Mouse (Mus musculus) bone marrow macrophage, adult 2 months (primary cell): ENCODE data around the gene Nemp2. TPM values are rescaled to one million over a fixed set of nuclear protein-coding genes. Genes with fewer than 3 reads are reported as not detected.
A peak's percentile ranks its signal among the peaks of the same experiment; 100 is the strongest.

ENCODE experiments used
- H3K27ac ChIP-seq: 2 replicates; pipeline ENCODE4 v1.5.1; 2012; ENCODE audit warnings: low read depth, low read length; ENCODE audit not compliant: insufficient read depth
- H3K4me1 ChIP-seq: 2 replicates; pipeline ENCODE4 v1.6.1; 2012; ENCODE audit warnings: low read length; ENCODE audit not compliant: control insufficient read depth, insufficient read depth
- H3K4me3 ChIP-seq: 2 replicates; pipeline ENCODE4 v1.5.1; 2012; ENCODE audit warnings: mild to moderate bottlenecking, low read length, moderate library complexity; ENCODE audit not compliant: insufficient read depth
- CTCF ChIP-seq: IDR thresholded peaks from 2 replicates; pipeline ENCODE4 v1.5.1; 2012; ENCODE audit warnings: low read depth, mild to moderate bottlenecking, low read length, moderate library complexity
- POLR2A ChIP-seq: IDR thresholded peaks from 2 replicates; pipeline ENCODE4 v1.6.1; 2012; ENCODE audit warnings: mild to moderate bottlenecking, low read depth, low read length, borderline replicate concordance
- polyA plus RNA-seq: library from polyadenylated mRNA; stranded (reverse); fragments of >200 nt; gene quantifications from 2 replicates; pipeline ENCODE4 v1.2.4, GENCODE M21; 2012; ENCODE audit not compliant: missing spikeins, insufficient read depth, insufficient read length

The Nemp2 gene
- polyA plus RNA-seq = 10.2 and 11.6 TPM in 2 replicates

DNA sequence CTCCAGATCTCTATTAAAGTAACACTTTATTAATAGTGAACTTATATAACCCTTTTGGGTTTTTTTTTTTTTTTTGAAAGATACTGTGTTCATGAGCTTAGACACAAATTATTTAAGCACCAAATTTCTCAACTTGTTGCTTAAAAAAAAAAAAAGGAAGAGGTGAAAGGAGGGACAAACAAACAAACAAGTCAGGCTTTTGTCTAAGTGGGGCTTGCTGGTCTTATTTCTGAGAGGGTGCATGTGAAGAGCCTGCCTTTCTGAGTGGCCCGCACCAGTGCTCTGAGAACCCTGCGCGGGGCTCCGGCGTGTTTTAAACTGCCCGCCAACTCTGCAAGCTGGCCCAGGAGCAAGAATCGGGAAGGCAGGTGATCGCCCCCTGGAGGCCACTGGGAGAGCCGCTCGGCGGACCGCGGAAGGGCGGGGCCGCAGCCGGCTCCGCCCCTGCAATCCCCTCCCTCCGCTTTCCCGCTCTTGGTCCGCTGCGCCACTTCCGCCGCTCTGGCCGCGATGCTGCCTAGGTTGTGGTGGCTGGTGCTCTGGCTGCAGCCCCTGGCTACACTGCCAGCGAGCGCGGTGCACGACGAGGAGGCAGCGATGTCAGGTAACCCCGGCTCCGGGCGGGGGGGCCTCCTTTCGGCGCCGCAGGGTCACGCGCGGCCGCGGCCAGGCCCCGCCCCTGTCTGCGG lies at the start of gene Nemp2:
Gene Nemp2, plus strand, starts transcription at position 456 of the 689 bp plus-strand sequence.
- Histone ChIP-seq H3K27ac (peak within 1 kb of the TSS; percentile 40), H3K4me1 (no peaks in the 10 kb centered on the region), H3K4me3 (peak within 1 kb of the TSS; percentile 98)
- TF ChIP-seq POLR2A (no peak), CTCF (peak; percentile 57)

DNA sequence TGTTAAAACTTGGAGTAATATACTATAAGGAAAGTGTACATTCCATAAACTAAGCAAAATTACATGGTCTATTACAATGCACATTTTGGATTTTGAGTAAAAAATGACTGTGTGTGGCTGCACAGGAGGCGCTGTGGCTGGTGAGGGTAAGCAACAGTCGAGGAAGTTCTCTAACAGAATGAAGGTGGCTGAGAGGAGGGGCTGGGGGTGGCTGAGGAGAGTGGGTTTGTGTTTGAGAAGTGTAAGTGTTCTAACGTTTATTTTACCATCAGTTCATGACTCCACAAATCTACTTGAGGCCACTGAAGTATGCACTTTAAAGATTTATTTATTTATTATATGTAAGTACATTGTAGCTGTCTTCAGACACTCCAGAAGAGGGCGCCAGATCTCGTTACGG lies 48.8 kb upstream of the Nemp2 start:
- H3K27ac ChIP-seq = no peak overlapping the region

GRCm38 (mm10) chr1:52582866-52583265 lies 47.6 kb upstream of the Nemp2 start:
- Histone ChIP-seq H3K4me1 (peaks cover 20% of the 10 kb centered on the region), H3K4me3 (no peak overlapping the region), H3K27ac (no peak overlapping the region)
- no peak for TF ChIP-seq CTCF
- no peak for TF ChIP-seq POLR2A

More for the DNA sequence above, 48.8 kb upstream of the Nemp2 start:
- H3K4me1 ChIP-seq = peaks cover 29% of the 10 kb centered on the region
- H3K4me3 ChIP-seq = no peak overlapping the region
- TF ChIP-seq POLR2A (no peak), CTCF (no peak)

DNA sequence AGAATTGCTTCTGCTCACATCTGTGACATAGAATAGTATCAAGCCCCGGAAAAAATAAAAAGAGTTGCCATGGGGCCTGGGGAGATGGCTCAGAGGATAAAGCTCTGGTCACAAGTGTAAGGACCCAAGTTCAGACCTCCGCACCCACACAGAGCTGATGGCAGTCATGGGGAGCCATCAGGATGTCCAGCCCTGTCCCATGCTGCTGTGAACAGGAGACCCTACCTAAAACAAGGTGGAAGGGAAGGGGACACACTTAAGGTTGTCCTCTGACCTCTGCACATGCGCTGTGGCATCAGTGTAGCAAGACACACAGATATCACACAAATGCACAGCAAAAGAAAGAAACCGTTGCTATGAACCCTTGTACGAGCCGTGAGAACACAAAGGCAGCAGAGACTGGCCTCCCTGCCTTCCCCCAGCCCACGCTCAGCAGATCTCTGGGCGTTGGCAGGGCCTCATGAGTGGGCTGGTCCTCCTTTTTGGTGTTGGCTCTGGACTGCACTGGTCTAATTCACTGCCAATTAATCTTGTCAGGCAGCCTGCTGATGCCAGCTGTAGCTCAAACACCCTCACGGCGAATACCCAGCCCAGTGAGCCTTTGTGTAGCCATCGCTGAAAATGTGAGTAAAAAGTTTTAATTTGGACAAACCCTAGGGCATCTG lies 33.4 kb upstream of the Nemp2 start:
- H3K27ac ChIP-seq = no peak overlapping the region
- H3K4me1 ChIP-seq = peaks cover 26% of the 10 kb centered on the region
- H3K4me3 ChIP-seq = no peak overlapping the region
- TF ChIP-seq POLR2A = no peak
- TF ChIP-seq CTCF = no peak

GRCm38 (mm10) chr1:52597761-52598160 lies 32.7 kb upstream of the Nemp2 start:
- Histone ChIP-seq H3K4me1 (peaks cover 28% of the 10 kb centered on the region), H3K27ac (no peak overlapping the region), H3K4me3 (no peak overlapping the region)
- TF ChIP-seq POLR2A (no peak), CTCF (no peak)

DNA sequence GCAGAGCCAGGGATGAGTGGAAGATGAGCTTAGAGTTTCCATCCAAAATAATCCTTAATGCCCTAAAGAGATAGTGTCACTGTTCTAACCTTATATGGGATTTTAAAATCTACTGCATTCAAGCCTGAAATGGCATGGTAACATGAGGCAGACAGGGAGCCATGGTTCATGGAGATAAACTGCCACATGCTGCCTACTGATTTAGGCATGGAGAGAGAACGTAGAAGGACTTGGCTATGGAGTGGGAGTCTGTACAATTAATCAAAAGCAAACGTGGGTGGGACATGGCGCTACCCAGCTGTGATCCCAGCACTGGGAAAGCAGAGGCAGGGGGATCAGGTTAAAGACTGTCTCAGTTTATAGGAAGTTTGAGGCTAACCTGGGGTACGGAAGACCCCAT lies 32.1 kb upstream of the Nemp2 start:
- Histone ChIP-seq H3K4me3 (no peak overlapping the region), H3K27ac (no peak overlapping the region), H3K4me1 (peaks cover 28% of the 10 kb centered on the region)
- TF ChIP-seq CTCF (no peak), POLR2A (no peak)

DNA sequence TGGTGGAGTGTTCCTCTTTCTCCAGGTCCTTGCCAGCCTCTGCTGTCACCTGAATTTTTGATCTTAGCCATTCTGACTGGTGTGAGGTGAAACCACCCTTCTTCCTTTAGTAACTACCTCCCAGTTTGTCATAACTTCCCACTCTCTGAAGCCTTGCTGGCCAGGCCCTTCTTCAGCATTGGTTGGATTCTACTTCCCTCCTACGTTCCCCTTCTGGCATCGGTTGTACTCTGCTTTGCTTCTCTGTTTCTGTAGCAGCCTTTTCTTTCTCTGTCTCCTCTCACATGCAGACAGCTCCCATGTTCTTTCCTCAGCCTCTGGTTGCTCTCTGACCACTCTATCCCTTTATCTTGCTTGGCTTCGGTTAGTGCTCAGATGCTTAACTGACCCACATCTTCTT lies 29.0 kb upstream of the Nemp2 start:
- H3K4me1 ChIP-seq = peaks cover 13% of the 10 kb centered on the region
- no peak overlapping the region for H3K4me3 ChIP-seq
- TF ChIP-seq POLR2A (no peak), CTCF (no peak)
- no peak overlapping the region for H3K27ac ChIP-seq

- no peak for TF ChIP-seq CTCF
- H3K27ac ChIP-seq = no peak overlapping the region
- H3K4me3 ChIP-seq = no peak overlapping the region
- peaks cover 3% of the 10 kb centered on the region for H3K4me1 ChIP-seq
These were observed 22.8 kb upstream of the Nemp2 start for GRCm38 (mm10) chr1:52607700-52608099.

GRCm38 (mm10) chr1:52608486-52608885 lies 22.0 kb upstream of the Nemp2 start:
- no peak overlapping the region for H3K27ac ChIP-seq
- no peak overlapping the region for H3K4me3 ChIP-seq
- peaks cover 3% of the 10 kb centered on the region for H3K4me1 ChIP-seq
- TF ChIP-seq POLR2A = no peak
- no peak for TF ChIP-seq CTCF

DNA sequence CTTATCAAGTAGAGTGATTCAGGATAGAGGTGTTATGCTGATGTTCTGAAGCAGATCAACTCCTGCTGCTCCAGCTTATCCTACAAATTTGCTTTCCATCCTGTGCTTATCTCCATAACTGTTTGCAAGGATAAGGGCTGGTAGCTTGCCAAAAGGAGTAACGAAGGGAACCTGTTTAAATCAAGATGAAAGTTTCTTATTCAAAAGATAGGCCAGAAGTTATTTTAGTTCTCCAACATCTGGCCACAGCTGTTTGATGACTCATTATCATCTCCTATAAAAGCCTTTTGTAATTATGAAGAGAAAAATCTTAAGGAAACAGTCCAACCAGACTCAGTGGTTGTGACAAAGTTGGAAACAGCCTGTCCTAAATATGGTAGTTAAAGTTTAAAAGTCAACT lies 12.3 kb upstream of the Nemp2 start:
- TF ChIP-seq CTCF = no peak
- no peak for TF ChIP-seq POLR2A
- no peak overlapping the region for H3K4me3 ChIP-seq
- H3K4me1 ChIP-seq = no peaks in the 10 kb centered on the region
- no peak overlapping the region for H3K27ac ChIP-seq
